ENCODE assay signal across 19 mouse cellular contexts in genomic region chr9:120395188-120395587, GRCm38 (mm10).
"Had no signal": no experiment of that assay in that cellular context is flagged by ENCODE, and none has a peak within 500 bp of the region (broad histone marks: within the 10 kb centered on the region; RNA-seq: fewer than 3 reads in every experiment).

No protein-coding gene starts in this region.

- H3K4me3 ChIP-seq: liver, embryonic 13.5 days; liver, embryonic 15.5 days; lung, embryonic 15.5 days; megakaryocyte, embryonic 14.5 days; neural tube, embryonic 12.5 days; stomach, embryonic 15.5 days had no signal

- ATAC-seq: liver, postnatal 0 days; lung, postnatal 0 days; midbrain, embryonic 16.5 days had no signal

- H3K9ac ChIP-seq: liver, embryonic 13.5 days; liver, embryonic 15.5 days; liver, postnatal 0 days; lung, embryonic 15.5 days; neural tube, embryonic 12.5 days; stomach, embryonic 15.5 days had no signal

- H3K36me3 ChIP-seq: liver, embryonic 13.5 days; liver, embryonic 15.5 days; lung, embryonic 15.5 days; neural tube, embryonic 12.5 days; stomach, embryonic 15.5 days had no signal

- DNase-seq: liver, embryonic 13.5 days; liver, postnatal 0 days; lung, adult 2 months; lung, postnatal 14 days; lung, postnatal 36 days; right cerebral cortex, postnatal 25 days; thymus, adult 2 months; thymus, postnatal 25 days; thymus, postnatal 4 days had no signal

- H3K27ac ChIP-seq: liver, embryonic 13.5 days; liver, embryonic 15.5 days; lung, embryonic 15.5 days; macrophage; neural tube, embryonic 12.5 days; stomach, embryonic 15.5 days; stomach, postnatal 0 days had no signal

- H3K9me3 ChIP-seq: liver, embryonic 13.5 days; liver, embryonic 15.5 days; lung, embryonic 15.5 days; neural tube, embryonic 12.5 days; stomach, embryonic 15.5 days had no signal

- H3K4me2 ChIP-seq: liver, embryonic 13.5 days; liver, embryonic 15.5 days; lung, embryonic 15.5 days; midbrain, embryonic 11.5 days; neural tube, embryonic 12.5 days; stomach, embryonic 15.5 days had no signal

- H3K4me1 ChIP-seq: liver, embryonic 13.5 days; liver, embryonic 15.5 days; lung, embryonic 15.5 days; neural tube, embryonic 12.5 days; stomach, embryonic 15.5 days had no signal

- H3K27me3 ChIP-seq: liver, embryonic 15.5 days; lung, embryonic 15.5 days; neural tube, embryonic 12.5 days; stomach, embryonic 15.5 days had no signal
